Mouse (Mus musculus) lung, postnatal 10 days (tissue): Measurements from ENCODE around the gene Rdh16f1.
"Not testable (repeated sequence)": the region's sequence is repeated elsewhere in the genome, so short reads cannot be mapped to it uniquely, and the experiment has no call there.

Experiments used
- DNase-seq: peaks from one replicate; pipeline ENCODE4 v3.0.0; 2021

Rdh16f1 gene

GRCm38 (mm10) chr10:127750136-127750777 lies 9.3 kb upstream of the Rdh16f1 start:
- DNase-seq = no peak

GRCm38 (mm10) chr10:127751548-127751947 lies 8.0 kb upstream of the Rdh16f1 start, which contains the start of gene Gpr182:
Gene Gpr182 (minus strand): TSS chr10:127751732.
- DNase-seq = peak; percentile 70

GRCm38 (mm10) chr10:127754566-127755166 lies 4.9 kb upstream of the Rdh16f1 start:
- peak; percentile 70 for DNase-seq

GRCm38 (mm10) chr10:127755246-127755645 lies 4.3 kb upstream of the Rdh16f1 start:
- DNase-seq = no peak

- peak; percentile 66 for DNase-seq
Observed at GRCm38 (mm10) chr10:127755770-127756468, 3.7 kb upstream of the Rdh16f1 start.

GRCm38 (mm10) chr10:127762926-127763325 lies 3.3 kb downstream of the Rdh16f1 start:
- not testable (repeated sequence) for DNase-seq

- DNase-seq = no peak
Observed at GRCm38 (mm10) chr10:127763914-127764680, 4.5 kb downstream of the Rdh16f1 start.

GRCm38 (mm10) chr10:127766564-127766963 lies 7.0 kb downstream of the Rdh16f1 start:
- DNase-seq = no peak

GRCm38 (mm10) chr10:127776011-127776410 lies 16.4 kb downstream of the Rdh16f1 start, which contains the start of gene Rdh9:
Gene Rdh9 (plus strand): TSS chr10:127776386.
- DNase-seq = no peak

- DNase-seq = not testable (repeated sequence)
Observed at GRCm38 (mm10) chr10:127782321-127782720, 22.7 kb downstream of the Rdh16f1 start.

GRCm38 (mm10) chr10:127785411-127785810 lies 25.8 kb downstream of the Rdh16f1 start:
- not testable (repeated sequence) for DNase-seq

GRCm38 (mm10) chr10:127799295-127799694 lies 39.7 kb downstream of the Rdh16f1 start:
- DNase-seq = no peak

- DNase-seq = no peak
Observed at GRCm38 (mm10) chr10:127800891-127801290, 41.3 kb downstream of the Rdh16f1 start, which contains the start of gene Rdh16. Gene Rdh16 (plus strand): TSS chr10:127801152.

GRCm38 (mm10) chr10:127801612-127802011 lies 42.0 kb downstream of the Rdh16f1 start:
- DNase-seq = no peak

GRCm38 (mm10) chr10:127802236-127802635 lies 42.6 kb downstream of the Rdh16f1 start:
- DNase-seq = no peak

GRCm38 (mm10) chr10:127804416-127804815 lies 44.8 kb downstream of the Rdh16f1 start:
- no peak for DNase-seq

- no peak for DNase-seq
Observed at GRCm38 (mm10) chr10:127815888-127816287, 56.3 kb downstream of the Rdh16f1 start.

- DNase-seq = not testable (repeated sequence)
Observed at GRCm38 (mm10) chr10:127817268-127817910, 57.8 kb downstream of the Rdh16f1 start.

- DNase-seq = not testable (repeated sequence)
Observed at GRCm38 (mm10) chr10:127821806-127822205, 62.2 kb downstream of the Rdh16f1 start.

GRCm38 (mm10) chr10:127825386-127825785 lies 65.8 kb downstream of the Rdh16f1 start:
- DNase-seq = peak; percentile 23

- DNase-seq = no peak
Observed at GRCm38 (mm10) chr10:127829121-127829520, 69.5 kb downstream of the Rdh16f1 start.

- DNase-seq = not testable (repeated sequence)
Observed at GRCm38 (mm10) chr10:127834186-127834585, 74.6 kb downstream of the Rdh16f1 start.
